Mouse (Mus musculus) G1E-ER4 (cell line): ENCODE measurements around the gene Pbx1. TPM values are rescaled to one million over a fixed set of nuclear protein-coding genes. Genes with fewer than 3 reads are reported as not detected.

Experiments used
- GATA1 ChIP-seq: IDR thresholded peaks from one replicate; pipeline ENCODE4 v1.8.0; 2012; ENCODE audit warnings: low read length, inconsistent platforms
- polyA plus RNA-seq: library from polyadenylated mRNA; stranded (reverse); fragments of >175 nt; gene quantifications from 2 replicates; pipeline ENCODE4 v1.2.3, GENCODE M21; 2012

The Pbx1 gene
- polyA plus RNA-seq, 1 experiment, result not detected

GRCm38 (mm10) chr1:168429856-168430644 is 2.0 kb downstream of the Pbx1 start:
- no peak for TF ChIP-seq GATA1

DNA sequence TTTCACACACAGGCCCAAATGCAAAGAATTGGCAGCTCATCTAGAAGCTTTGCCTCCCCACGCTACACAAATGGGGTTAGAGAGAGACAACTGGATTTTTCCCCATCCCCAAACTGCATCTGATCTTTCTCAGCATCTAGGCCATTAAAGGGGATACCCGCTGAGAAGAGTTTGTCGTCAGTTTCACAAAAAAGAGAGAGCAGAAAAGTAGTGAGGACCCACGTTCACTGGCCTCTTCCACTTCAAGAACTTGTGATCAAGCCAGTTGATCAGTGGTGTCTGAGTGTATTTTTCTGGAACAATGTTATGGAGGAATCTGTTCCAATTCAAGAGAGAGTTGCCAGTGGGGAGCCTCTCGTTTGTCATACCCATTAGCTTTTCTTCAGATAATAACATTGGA is 2.7 kb downstream of the Pbx1 start:
- TF ChIP-seq GATA1, result no peak

- TF ChIP-seq GATA1, result no peak
These were observed 3.8 kb downstream of the Pbx1 start for GRCm38 (mm10) chr1:168428255-168428654.

GRCm38 (mm10) chr1:168427596-168427995 is 4.5 kb downstream of the Pbx1 start:
- no peak for TF ChIP-seq GATA1

DNA sequence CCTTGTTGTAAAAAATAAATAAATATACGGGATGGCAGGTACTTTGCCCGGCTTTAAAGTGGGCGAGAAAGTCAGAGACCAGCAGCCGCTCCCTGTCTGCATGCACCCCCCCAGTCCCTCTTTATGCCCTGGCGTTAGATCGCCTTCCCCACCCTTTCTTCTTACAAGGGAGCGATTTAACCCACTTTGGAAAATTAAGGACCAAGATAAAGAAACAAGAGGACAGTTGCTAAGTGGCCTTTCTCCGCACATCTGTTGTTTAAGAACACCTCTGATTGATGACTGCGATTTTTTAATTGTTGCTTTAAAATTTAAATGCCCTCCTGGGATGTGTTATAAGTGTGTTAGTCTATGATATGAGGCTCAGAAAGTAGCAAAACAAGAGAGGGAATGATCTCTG is 5.2 kb downstream of the Pbx1 start:
- TF ChIP-seq GATA1, result no peak

GRCm38 (mm10) chr1:168426281-168426680 is 5.8 kb downstream of the Pbx1 start:
- TF ChIP-seq GATA1, result no peak

DNA sequence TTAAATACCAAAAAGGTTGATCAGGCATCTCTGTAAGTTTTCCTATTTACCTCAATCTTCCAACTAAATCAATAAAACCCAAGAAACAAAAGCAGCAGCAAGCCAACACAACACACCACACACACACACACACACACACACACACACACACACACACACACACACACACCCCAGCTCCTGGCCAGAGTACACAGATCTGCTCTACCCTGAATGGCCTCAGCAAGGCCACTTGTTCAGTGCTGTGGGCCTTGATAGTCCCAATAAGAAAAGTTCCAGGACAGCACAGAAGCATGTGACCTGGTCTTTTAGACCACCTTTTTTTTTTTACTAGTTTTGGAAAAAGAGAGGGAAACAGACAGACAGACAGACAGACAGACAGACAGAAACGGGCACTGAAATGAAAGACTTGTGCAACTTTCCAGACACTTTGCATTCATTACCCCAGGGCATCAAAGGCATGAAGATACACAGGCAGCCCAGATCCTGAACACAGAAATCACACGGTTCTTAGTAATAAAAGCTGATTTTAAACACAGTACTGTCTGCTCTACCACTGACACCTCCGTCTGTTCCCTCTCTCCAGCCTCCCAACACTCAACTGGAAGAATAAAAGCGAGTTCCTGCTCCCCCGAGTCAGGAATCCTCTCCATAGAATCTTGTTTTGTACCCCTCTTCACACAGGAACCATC is 6.9 kb downstream of the Pbx1 start:
- no peak for TF ChIP-seq GATA1

DNA sequence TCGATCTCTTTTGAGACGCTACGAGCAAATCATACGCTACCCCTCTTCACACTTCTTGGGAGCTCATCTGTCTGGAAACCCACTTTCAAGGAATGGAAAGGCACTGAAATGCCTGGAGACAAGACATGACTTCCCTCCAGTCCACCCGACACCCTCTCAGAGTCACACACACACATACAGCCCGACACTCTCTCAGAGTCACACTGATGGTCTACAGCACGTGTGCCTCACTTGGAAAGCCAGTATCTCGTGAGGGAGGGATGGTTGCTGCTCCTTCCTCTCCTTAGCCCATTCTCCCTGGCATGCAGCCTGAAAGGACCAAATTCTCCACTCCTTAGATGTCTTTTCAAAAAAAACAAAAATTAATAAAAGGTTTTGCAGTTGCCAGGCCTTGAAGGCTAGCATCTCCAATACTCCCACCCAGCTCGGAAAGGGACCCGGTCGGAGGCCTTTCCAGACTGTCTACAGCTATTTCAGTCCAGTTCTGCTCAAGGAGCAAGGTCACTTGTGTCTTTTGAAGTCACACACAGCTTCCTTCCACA is 8.6 kb downstream of the Pbx1 start:
- TF ChIP-seq GATA1, result no peak

DNA sequence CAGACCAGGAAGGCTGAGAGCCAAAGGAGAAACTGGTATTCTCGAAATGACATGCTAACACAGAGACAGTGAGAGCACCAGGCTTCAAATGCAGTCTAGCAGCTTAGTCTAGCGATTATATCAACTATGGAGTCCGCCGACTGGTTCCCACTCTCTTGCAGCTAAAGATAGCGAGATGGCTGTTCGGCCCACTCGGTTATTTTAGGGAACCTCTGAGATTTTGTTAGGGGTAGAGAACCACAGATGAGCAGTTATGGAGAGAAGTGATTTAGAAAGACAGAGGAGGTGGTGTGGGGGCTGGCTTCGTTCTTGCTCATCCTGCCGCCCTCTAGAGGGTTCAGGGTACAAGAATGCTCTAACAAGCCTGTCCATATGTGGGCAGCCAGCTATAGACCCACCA is 13.2 kb downstream of the Pbx1 start:
- TF ChIP-seq GATA1, result no peak

GRCm38 (mm10) chr1:168417626-168418025 is 14.4 kb downstream of the Pbx1 start:
- TF ChIP-seq GATA1, result no peak

- TF ChIP-seq GATA1, result no peak
These were observed 15.2 kb downstream of the Pbx1 start for GRCm38 (mm10) chr1:168416729-168417437.

DNA sequence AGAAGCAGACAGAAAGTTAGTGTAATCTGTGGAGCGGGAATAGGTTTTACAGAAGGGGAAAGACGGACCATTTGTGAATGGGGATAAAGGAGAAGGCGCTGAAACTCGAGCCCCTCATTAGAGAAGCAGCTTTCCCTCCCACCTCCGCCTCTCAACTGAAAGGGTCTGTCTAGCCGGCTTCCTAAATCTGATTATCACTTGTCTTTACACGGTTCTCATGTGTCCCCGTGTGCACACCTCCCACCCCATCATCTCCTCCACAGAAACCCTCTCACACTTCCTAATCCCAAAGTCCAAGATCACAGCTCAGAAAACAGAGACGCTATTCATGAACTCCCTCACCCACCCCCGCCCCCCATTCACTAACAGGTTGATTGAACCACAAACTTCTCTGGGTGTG is 21.5 kb downstream of the Pbx1 start:
- TF ChIP-seq GATA1, result no peak

- TF ChIP-seq GATA1, result no peak
These were observed 22.0 kb downstream of the Pbx1 start for GRCm38 (mm10) chr1:168410054-168410453.

GRCm38 (mm10) chr1:168408757-168409156 is 23.3 kb downstream of the Pbx1 start:
- TF ChIP-seq GATA1, result no peak

DNA sequence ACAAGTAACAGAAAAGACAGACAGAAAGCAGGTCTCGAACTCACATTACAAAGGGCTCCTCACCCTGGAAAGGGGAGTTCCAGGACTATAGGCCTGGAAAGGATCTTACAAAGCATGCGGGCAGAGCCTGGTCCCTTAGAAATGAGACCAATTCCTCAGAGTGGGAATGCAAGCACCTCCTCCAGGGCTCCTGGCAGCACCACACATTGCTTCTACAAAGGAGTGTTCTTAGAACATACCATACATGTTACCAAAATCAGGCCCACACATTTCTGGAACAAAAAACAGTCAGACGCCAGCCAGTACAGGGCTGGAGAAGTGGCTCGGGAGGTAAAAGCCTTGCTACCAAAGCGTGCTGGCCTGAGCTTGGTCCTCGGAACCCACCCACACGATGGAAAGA is 24.1 kb downstream of the Pbx1 start:
- TF ChIP-seq GATA1, result no peak

- no peak for TF ChIP-seq GATA1
These were observed 25.8 kb downstream of the Pbx1 start for GRCm38 (mm10) chr1:168406291-168406675.
